Mouse (Mus musculus) MEL (cell line): ENCODE data around the gene Ppcdc. TPM values are rescaled to one million over a fixed set of nuclear protein-coding genes. Genes with fewer than 3 reads are reported as not detected.
A peak's percentile ranks its signal among the peaks of the same experiment; 100 is the strongest.

Experiments
- DNase-seq: peaks from one replicate; pipeline ENCODE4 v3.0.0; 2011; ENCODE audit warnings: low read depth, low spot score
- H3K27ac ChIP-seq: 2 replicates; pipeline ENCODE4 v1.5.1; 2012; ENCODE audit warnings: low read depth, mild to moderate bottlenecking, control low read depth, low read length, moderate library complexity; ENCODE audit not compliant: control insufficient read depth
- H3K27me3 ChIP-seq, 2 experiments: fragments of 150-350 bp in 1 of 2; sonication (generic) in 1 of 2; 2 replicates each; pipeline ENCODE4 v1.6.1; 2012; ENCODE audit warnings: low read length in 2 of 2, mild to moderate bottlenecking in 2 of 2, improper control_type of control experiment in 1 of 2, moderate library complexity in 1 of 2; ENCODE audit not compliant: insufficient read depth in 2 of 2, control insufficient read depth in 1 of 2
- H3K36me3 ChIP-seq, 2 experiments: 2 replicates each; pipeline ENCODE4 v1.6.1; 2012 to 2014; ENCODE audit warnings: low read length in 2 of 2, improper control_type of control experiment in 1 of 2, inconsistent platforms in 1 of 2, mild to moderate bottlenecking in 1 of 2; ENCODE audit not compliant: insufficient read depth in 2 of 2, control insufficient read depth in 1 of 2
- H3K4me1 ChIP-seq, 2 experiments: fragments of 150-350 bp in 1 of 2; sonication (generic) in 1 of 2; 2 replicates each; pipeline ENCODE4 v1.6.1; 2012; ENCODE audit warnings: low read length in 2 of 2, improper control_type of control experiment in 1 of 2, mild to moderate bottlenecking in 1 of 2; ENCODE audit not compliant: insufficient read depth in 2 of 2, control insufficient read depth in 1 of 2
- H3K4me3 ChIP-seq, 2 experiments: fragments of 150-350 bp in 1 of 2; sonication (generic) in 1 of 2; 2 replicates each; pipeline ENCODE4 v1.5.1; 2012; ENCODE audit warnings: low read depth in 2 of 2, low read length in 2 of 2, mild to moderate bottlenecking in 2 of 2, moderate library complexity in 2 of 2, control low read depth in 1 of 2, improper control_type of control experiment in 1 of 2; ENCODE audit not compliant: control insufficient read depth in 1 of 2, insufficient read depth in 1 of 2
- H3K79me2 ChIP-seq: 2 replicates; pipeline ENCODE4 v1.6.1; 2012; ENCODE audit warnings: mild to moderate bottlenecking, low read length, moderate library complexity; ENCODE audit not compliant: control insufficient read depth, poor library complexity, insufficient read depth
- H3K9ac ChIP-seq: 2 replicates; pipeline ENCODE4 v1.6.1; 2012; ENCODE audit warnings: low read depth, mild to moderate bottlenecking, control low read depth, low read length, moderate library complexity; ENCODE audit not compliant: control insufficient read depth, poor library complexity, severe bottlenecking
- H3K9me3 ChIP-seq: fragments of 150-350 bp; sonication (generic); replicated peaks from 2 replicates; pipeline ENCODE4 v1.6.1; 2012; ENCODE audit warnings: mild to moderate bottlenecking, low read length, improper control_type of control experiment, moderate library complexity; ENCODE audit not compliant: insufficient read depth
- BHLHE40 ChIP-seq: IDR thresholded peaks from 2 replicates; pipeline ENCODE4 v1.6.1; 2012; ENCODE audit warnings: low read depth, mild to moderate bottlenecking, inconsistent platforms, low read length, improper control_type of control experiment, borderline replicate concordance
- CHD1 ChIP-seq: IDR thresholded peaks from 2 replicates; pipeline ENCODE4 v1.6.1; 2012; ENCODE audit warnings: low read depth, mild to moderate bottlenecking, inconsistent platforms, low read length, improper control_type of control experiment
- CTCF ChIP-seq, 3 experiments: IDR thresholded peaks in 2 of 3; conservative IDR thresholded peaks in 1 of 3; 2 replicates each; pipeline ENCODE4 v1.5.1; 2011 to 2012; ENCODE audit warnings: low read length in 3 of 3, low read depth in 2 of 3, mild to moderate bottlenecking in 2 of 3, improper control_type of control experiment in 1 of 3, inconsistent platforms in 1 of 3, mixed read lengths in 1 of 3, moderate library complexity in 1 of 3; ENCODE audit not compliant: control insufficient read depth in 1 of 3, insufficient read depth in 1 of 3, poor library complexity in 1 of 3, severe bottlenecking in 1 of 3
- ELF1 ChIP-seq: IDR thresholded peaks from 2 replicates; pipeline ENCODE4 v1.6.1; 2014; ENCODE audit warnings: low read depth, mild to moderate bottlenecking, inconsistent platforms, low read length, improper control_type of control experiment, moderate library complexity
- EP300 ChIP-seq, 2 experiments: IDR thresholded peaks; 2 replicates each; pipeline ENCODE4 v1.6.1; 2011; ENCODE audit warnings: improper control_type of control experiment in 2 of 2, low read length in 2 of 2, low read depth in 1 of 2, mild to moderate bottlenecking in 1 of 2
- ETS1 ChIP-seq: IDR thresholded peaks from 2 replicates; pipeline ENCODE4 v1.6.1; 2012; ENCODE audit warnings: low read depth, mild to moderate bottlenecking, inconsistent platforms, low read length, improper control_type of control experiment, moderate library complexity
- MAFK ChIP-seq: IDR thresholded peaks from 2 replicates; pipeline ENCODE4 v1.6.1; 2011; ENCODE audit warnings: low read depth, mild to moderate bottlenecking, low read length, improper control_type of control experiment, borderline replicate concordance
- MAZ ChIP-seq: IDR thresholded peaks from 2 replicates; pipeline ENCODE4 v1.6.1; 2012; ENCODE audit warnings: low read depth, mild to moderate bottlenecking, inconsistent platforms, low read length, improper control_type of control experiment
- MXI1 ChIP-seq: IDR thresholded peaks from 2 replicates; pipeline ENCODE4 v1.6.1; 2011; ENCODE audit warnings: mild to moderate bottlenecking, low read depth, low read length, improper control_type of control experiment
- MYB ChIP-seq: IDR thresholded peaks from 2 replicates; pipeline ENCODE4 v1.6.1; 2011; ENCODE audit warnings: mild to moderate bottlenecking, low read depth, low read length, improper control_type of control experiment
- NRF1 ChIP-seq: IDR thresholded peaks from 2 replicates; pipeline ENCODE4 v1.6.1; 2014; ENCODE audit warnings: low read depth, mild to moderate bottlenecking, inconsistent platforms, low read length, improper control_type of control experiment, moderate library complexity; ENCODE audit not compliant: poor library complexity, insufficient read depth, severe bottlenecking
- POLR2A ChIP-seq, 2 experiments: IDR thresholded peaks; 2 replicates each; pipeline ENCODE4 v1.6.1; 2011 to 2012; ENCODE audit warnings: low read length in 2 of 2, mild to moderate bottlenecking in 2 of 2, control low read depth in 1 of 2, improper control_type of control experiment in 1 of 2, low read depth in 1 of 2, moderate library complexity in 1 of 2; ENCODE audit not compliant: control insufficient read depth in 1 of 2, insufficient read depth in 1 of 2, poor library complexity in 1 of 2
- POLR2AphosphoS5 ChIP-seq: IDR thresholded peaks from 2 replicates; pipeline ENCODE4 v1.6.1; 2012; ENCODE audit warnings: low read depth, borderline replicate concordance, mild to moderate bottlenecking, inconsistent platforms, low read length, moderate library complexity, mixed read lengths
- RAD21 ChIP-seq: IDR thresholded peaks from 2 replicates; pipeline ENCODE4 v1.6.1; 2011; ENCODE audit warnings: mild to moderate bottlenecking, low read depth, low read length, improper control_type of control experiment
- SMC3 ChIP-seq: IDR thresholded peaks from 2 replicates; pipeline ENCODE4 v1.6.1; 2011; ENCODE audit warnings: low read depth, low read length, improper control_type of control experiment
- TAL1 ChIP-seq: IDR thresholded peaks from 2 replicates; pipeline ENCODE4 v1.6.1; 2012; ENCODE audit warnings: mild to moderate bottlenecking, inconsistent platforms, low read length, moderate library complexity, mixed read lengths
- UBTF ChIP-seq: IDR thresholded peaks from 2 replicates; pipeline ENCODE4 v1.6.1; 2012; ENCODE audit warnings: low read depth, mild to moderate bottlenecking, inconsistent platforms, low read length, improper control_type of control experiment, moderate library complexity, borderline replicate concordance; ENCODE audit not compliant: insufficient read depth
- USF1 ChIP-seq: IDR thresholded peaks from 2 replicates; pipeline ENCODE4 v1.6.1; 2014; ENCODE audit warnings: low read depth, mild to moderate bottlenecking, inconsistent platforms, low read length, improper control_type of control experiment, moderate library complexity
- USF2 ChIP-seq, 2 experiments: IDR thresholded peaks; 2 replicates each; pipeline ENCODE4 v1.6.1; 2011 to 2012; ENCODE audit warnings: improper control_type of control experiment in 2 of 2, low read length in 2 of 2, borderline replicate concordance in 1 of 2, inconsistent platforms in 1 of 2, low read depth in 1 of 2, mild to moderate bottlenecking in 1 of 2; ENCODE audit not compliant: insufficient read depth in 1 of 2
- ZC3H11A ChIP-seq: IDR thresholded peaks from 2 replicates; pipeline ENCODE4 v1.6.1; 2012; ENCODE audit warnings: low read depth, mild to moderate bottlenecking, inconsistent platforms, low read length, improper control_type of control experiment
- ZKSCAN1 ChIP-seq: IDR thresholded peaks from 2 replicates; pipeline ENCODE4 v1.6.1; 2012; ENCODE audit warnings: low read depth, mild to moderate bottlenecking, inconsistent platforms, low read length, improper control_type of control experiment, moderate library complexity
- ZMIZ1 ChIP-seq: IDR thresholded peaks from 2 replicates; pipeline ENCODE4 v1.6.1; 2012; ENCODE audit warnings: low read depth, mild to moderate bottlenecking, inconsistent platforms, low read length, improper control_type of control experiment, moderate library complexity
- ZNF384 ChIP-seq: IDR thresholded peaks from 2 replicates; pipeline ENCODE4 v1.6.1; 2012; ENCODE audit warnings: low read depth, mild to moderate bottlenecking, inconsistent platforms, low read length, improper control_type of control experiment
- polyA plus RNA-seq, 2 experiments: library from polyadenylated mRNA; stranded (reverse) in 1 of 2; unstranded in 1 of 2; fragments of >175 nt in 1 of 2; fragments of >200 nt in 1 of 2; gene quantifications; 2 replicates each; pipeline versions ENCODE4 v1.2.1 to v1.2.4; 2012; ENCODE audit warnings: low replicate concordance in 2 of 2, low read depth in 1 of 2; ENCODE audit not compliant: insufficient read length in 2 of 2, insufficient read depth in 1 of 2, missing spikeins in 1 of 2
- total RNA-seq: library from RNA; depleted of rRNA; stranded (reverse); fragments of 300-350 nt; gene quantifications from 2 replicates; pipeline ENCODE4 v1.2.3, GENCODE M21; 2012

Gene Ppcdc
- total and polyA plus RNA-seq, 3 experiments, result 20.2 to 23.3 TPM; not detected in 1

DNA sequence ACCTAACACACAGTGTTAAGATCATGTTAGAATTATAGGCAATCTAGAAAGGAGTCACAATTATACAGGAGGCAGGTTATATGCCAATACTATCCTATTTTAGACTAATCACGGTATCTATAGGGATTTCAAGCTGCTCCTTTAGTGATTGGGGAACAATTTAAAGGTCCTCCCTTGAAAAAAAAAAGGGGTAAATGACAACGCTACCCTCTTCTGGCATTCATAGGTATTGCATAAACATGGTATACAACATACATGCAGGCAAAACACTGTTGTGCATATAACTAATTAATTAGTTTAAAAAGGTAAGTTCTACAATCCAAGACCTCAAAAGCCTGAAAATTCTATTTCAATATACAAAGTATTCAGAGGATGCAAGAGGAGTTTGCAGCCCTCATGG lies 88.6 kb downstream of the Ppcdc start:
- H3K27me3 ChIP-seq, result no peaks in the 10 kb centered on the region
- no peaks in the 10 kb centered on the region for H3K36me3 ChIP-seq
- H3K9ac ChIP-seq, result no peak overlapping the region
- H3K4me1 ChIP-seq, result no peaks in the 10 kb centered on the region
- no peaks in the 10 kb centered on the region for H3K9me3 ChIP-seq
- TF ChIP-seq CHD1 (no peak), EP300 (IDR thresholded peaks at IDR 0.05; ENCODE audit: low read depth in 1 of 2, low read length in 2 of 2) (no peak), USF2 (IDR thresholded peaks at IDR 0.05; ENCODE audit: borderline replicate concordance in 1 of 2, insufficient read depth in 1 of 2, low read depth in 1 of 2, low read length in 2 of 2) (no peak), ZC3H11A (peak; percentile 83), ZNF384 (peak; percentile 77), RAD21 (peak; percentile 86), ZMIZ1 (no peak), POLR2AphosphoS5 (no peak), BHLHE40 (no peak), NRF1 (no peak), CTCF (IDR thresholded peaks at IDR 0.05 in 2 of 3, conservative IDR thresholded peaks at IDR 0.05 in 1 of 3; ENCODE audit: control insufficient read depth in 1 of 3, insufficient read depth in 1 of 3, low read depth in 2 of 3, low read length in 3 of 3, poor library complexity in 1 of 3, severe bottlenecking in 1 of 3) (peak in 2 of 3 experiments; percentile 46 to 72; a peak in 3 of 6 replicates), SMC3 (peak; percentile 77)
- DNase-seq, result peak; percentile 56
- no peak overlapping the region for H3K27ac ChIP-seq
- no peaks in the 10 kb centered on the region for H3K79me2 ChIP-seq
- H3K4me3 ChIP-seq, result no peak overlapping the region

DNA sequence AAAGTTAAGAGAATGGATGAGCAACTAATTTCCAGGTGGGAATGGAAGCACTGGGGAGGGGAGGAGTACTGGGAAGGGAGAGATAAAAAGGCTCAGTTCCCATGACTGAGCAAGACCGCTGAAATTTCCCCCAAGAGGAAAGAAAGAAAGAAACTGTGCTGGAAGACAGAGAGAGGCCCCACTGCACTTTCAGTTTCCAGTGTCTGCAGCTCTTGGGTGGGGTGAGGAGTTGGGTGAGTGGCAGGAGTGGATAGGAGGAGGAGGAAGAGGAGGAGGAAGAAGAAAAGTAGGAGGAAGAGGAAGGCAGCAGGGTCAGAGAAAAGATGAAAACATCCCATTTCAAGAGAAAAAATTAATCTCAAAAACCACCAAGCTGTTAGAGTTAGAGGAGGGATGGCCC lies 94.0 kb downstream of the Ppcdc start:
- Histone ChIP-seq H3K4me1 (no peaks in the 10 kb centered on the region), H3K79me2 (no peaks in the 10 kb centered on the region), H3K36me3 (no peaks in the 10 kb centered on the region), H3K9ac (no peak overlapping the region), H3K27ac (no peak overlapping the region), H3K4me3 (no peak overlapping the region), H3K9me3 (no peaks in the 10 kb centered on the region), H3K27me3 (no peaks in the 10 kb centered on the region; a peak in 1 of 4 replicates)
- no peak for TF ChIP-seq POLR2A (IDR thresholded peaks at IDR 0.05; ENCODE audit: control insufficient read depth in 1 of 2, insufficient read depth in 1 of 2, low read depth in 1 of 2, low read length in 2 of 2, poor library complexity in 1 of 2)
- no peak for TF ChIP-seq UBTF
- TF ChIP-seq MAZ, result no peak
- TF ChIP-seq NRF1, result no peak
- TF ChIP-seq ELF1, result no peak
- no peak for TF ChIP-seq TAL1
- TF ChIP-seq POLR2AphosphoS5, result no peak
- no peak for TF ChIP-seq USF1
- TF ChIP-seq ETS1, result no peak
- TF ChIP-seq SMC3, result no peak
- TF ChIP-seq ZKSCAN1, result no peak
- no peak for TF ChIP-seq MYB
- TF ChIP-seq MAFK, result no peak
- TF ChIP-seq MXI1, result no peak
- no peak for DNase-seq
